Mouse (Mus musculus) embryonic facial prominence, embryonic 11.5 days (tissue): ENCODE measurements at regions not wholly inside any gene's neighbourhood (a gene's known extent, or its start where the extent isn't known, plus 50 kb on each side); places are given as distances from the start of the nearest gene placed in this dataset.

Experiments used
- ATAC-seq: fragments of 200-750 bp; cut with Nextera tagmentation; replicated peaks from 2 replicates; pipeline ENCODE4 v1.8.0; 2017; ENCODE audit warnings: low read depth; ENCODE audit not compliant: insufficient number of reproducible peaks, low FRiP score, low TSS enrichment
- DNase-seq: peaks from one replicate; pipeline ENCODE4 v3.0.0-alpha.2; 2015; ENCODE audit warnings: low spot score
- H3K27ac ChIP-seq: fragments of 300-500 bp; sonication (generic); replicated peaks from 2 replicates; pipeline ENCODE4 v1.5.1; 2014; ENCODE audit warnings: mild to moderate bottlenecking, low read depth, low read length, control low read depth
- H3K27me3 ChIP-seq: fragments of 300-500 bp; sonication (generic); 2 replicates; pipeline ENCODE4 v1.6.1; 2014; ENCODE audit warnings: mild to moderate bottlenecking, low read length, moderate library complexity, mixed read lengths; ENCODE audit not compliant: control insufficient read depth, insufficient read depth
- H3K36me3 ChIP-seq: fragments of 300-500 bp; sonication (generic); replicated peaks from 2 replicates; pipeline ENCODE4 v1.6.1; 2014; ENCODE audit warnings: low read depth, mild to moderate bottlenecking, low read length, moderate library complexity, mixed read lengths; ENCODE audit not compliant: control insufficient read depth, insufficient read depth
- H3K4me1 ChIP-seq: fragments of 300-500 bp; sonication (generic); 2 replicates; pipeline ENCODE4 v1.6.1; 2014; ENCODE audit warnings: low read length, mixed read lengths; ENCODE audit not compliant: control insufficient read depth, insufficient read depth
- H3K4me2 ChIP-seq: fragments of 300-500 bp; sonication (generic); 2 replicates; pipeline ENCODE4 v1.6.1; 2014; ENCODE audit warnings: low read depth, mild to moderate bottlenecking, control low read depth, low read length, moderate library complexity
- H3K4me3 ChIP-seq: fragments of 300-500 bp; sonication (generic); 2 replicates; pipeline ENCODE4 v1.5.1; 2014; ENCODE audit warnings: low read depth, low read length, control low read depth
- H3K9ac ChIP-seq: fragments of 300-500 bp; sonication (generic); replicated peaks from 2 replicates; pipeline ENCODE4 v1.6.1; 2014; ENCODE audit warnings: mild to moderate bottlenecking, control low read depth, low read length
- H3K9me3 ChIP-seq: fragments of 300-500 bp; sonication (generic); replicated peaks from 2 replicates; pipeline ENCODE4 v1.6.1; 2016; ENCODE audit warnings: mild to moderate bottlenecking, low read length, inconsistent platforms, mixed read lengths; ENCODE audit not compliant: control insufficient read depth
- WGBS: fragments of 180-500 bp; shearing (Covaris S2); extraction: QIAGEN DNeasy Blood & Tissue Kit; methylation state at CpG from one replicate; pipeline ENCODE4 v1.1.7; 2014; 5-methylcytosine and 5-hydroxymethylcytosine counted together

DNA sequence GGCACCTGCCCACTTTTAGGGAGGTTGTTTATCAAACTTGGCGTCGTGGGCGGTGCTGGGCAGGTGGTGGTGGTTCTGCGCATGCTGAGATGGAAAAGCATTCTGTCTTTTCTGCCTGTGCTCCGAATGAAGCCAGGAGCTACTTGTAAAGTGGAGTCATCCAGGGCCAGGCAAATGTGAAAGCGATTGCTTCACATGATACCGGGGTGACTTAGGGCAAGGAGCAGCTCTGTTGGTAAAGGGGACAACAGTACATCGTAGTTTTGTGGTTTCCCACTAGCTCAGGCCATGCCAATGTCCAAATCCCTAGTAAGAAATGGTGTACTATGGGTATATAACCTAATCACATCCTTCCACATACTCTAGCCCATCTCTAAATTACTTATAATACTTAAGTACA lies 84.5 kb downstream of the Gm33543 start:
- no peaks in the 10 kb centered on the region for H3K27me3 ChIP-seq
- no peaks in the 10 kb centered on the region for H3K36me3 ChIP-seq
- DNase-seq, result no peak
- H3K4me2 ChIP-seq, result no peak overlapping the region
- no peaks in the 10 kb centered on the region for H3K9me3 ChIP-seq
- no peak overlapping the region for H3K27ac ChIP-seq
- H3K9ac ChIP-seq, result no peak overlapping the region
- no peak overlapping the region for H3K4me3 ChIP-seq
- WGBS, result 88% methylated on average over 8 of the region's 8 CpGs
- no peak for ATAC-seq
- no peaks in the 10 kb centered on the region for H3K4me1 ChIP-seq

DNA sequence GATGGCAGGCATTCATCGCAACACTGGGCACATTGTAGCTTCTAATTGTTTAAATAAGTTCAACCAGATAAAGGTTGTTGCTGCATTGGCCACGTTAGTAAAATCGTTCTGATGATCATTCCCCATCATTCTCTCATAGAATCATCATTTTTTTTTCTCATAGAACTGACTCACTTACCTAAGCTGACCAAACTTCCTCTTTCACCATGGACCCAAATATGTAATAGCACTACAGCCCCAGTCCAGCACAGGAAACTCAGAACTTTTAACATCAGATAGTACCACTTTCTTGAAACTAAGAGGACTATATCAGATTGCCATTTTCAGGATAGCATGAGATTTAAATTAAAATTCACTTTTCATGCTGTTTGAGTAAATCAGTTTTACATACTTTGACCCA lies 82.2 kb upstream of the Anapc15-ps start:
- ATAC-seq, result no peak
- H3K9ac ChIP-seq, result no peak overlapping the region
- no peaks in the 10 kb centered on the region for H3K9me3 ChIP-seq
- DNase-seq, result no peak
- no peaks in the 10 kb centered on the region for H3K27me3 ChIP-seq
- no peaks in the 10 kb centered on the region for H3K36me3 ChIP-seq
- H3K4me1 ChIP-seq, result no peaks in the 10 kb centered on the region
- H3K4me2 ChIP-seq, result no peak overlapping the region
- WGBS, result 87% methylated on average over 3 of the region's 3 CpGs
- H3K27ac ChIP-seq, result no peak overlapping the region
- H3K4me3 ChIP-seq, result no peak overlapping the region

DNA sequence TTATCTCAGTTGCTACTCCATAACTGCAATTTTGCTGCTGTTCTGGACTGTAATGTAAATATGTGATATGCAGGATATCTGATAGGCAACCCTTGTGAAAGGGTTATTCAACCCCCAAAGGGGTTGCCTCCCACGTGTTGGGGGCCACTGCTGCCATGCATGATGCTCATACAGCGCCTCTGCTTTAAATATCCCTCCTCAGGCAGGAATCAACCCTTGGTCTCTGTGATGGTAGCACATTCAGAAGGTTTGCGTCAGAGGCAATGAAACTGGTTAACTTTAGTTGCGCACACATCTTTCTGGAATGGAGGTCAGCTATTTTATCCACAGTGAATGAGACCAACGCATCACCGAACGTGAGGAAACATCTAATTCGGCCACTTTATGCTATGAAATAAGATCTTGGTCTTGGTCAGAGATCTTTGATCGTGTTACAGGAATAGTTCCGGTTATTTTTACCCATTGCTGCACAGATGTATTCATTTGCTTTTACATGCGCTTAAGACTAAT lies 80.2 kb upstream of the Anapc15-ps start:
- no peaks in the 10 kb centered on the region for H3K4me1 ChIP-seq
- H3K9me3 ChIP-seq, result no peaks in the 10 kb centered on the region
- no peak for ATAC-seq
- WGBS, result 88% methylated on average over 11 of the region's 11 CpGs
- H3K27ac ChIP-seq, result no peak overlapping the region
- DNase-seq, result no peak
- H3K4me2 ChIP-seq, result no peak overlapping the region
- H3K4me3 ChIP-seq, result no peak overlapping the region
- H3K36me3 ChIP-seq, result no peaks in the 10 kb centered on the region
- no peaks in the 10 kb centered on the region for H3K27me3 ChIP-seq
- no peak overlapping the region for H3K9ac ChIP-seq

DNA sequence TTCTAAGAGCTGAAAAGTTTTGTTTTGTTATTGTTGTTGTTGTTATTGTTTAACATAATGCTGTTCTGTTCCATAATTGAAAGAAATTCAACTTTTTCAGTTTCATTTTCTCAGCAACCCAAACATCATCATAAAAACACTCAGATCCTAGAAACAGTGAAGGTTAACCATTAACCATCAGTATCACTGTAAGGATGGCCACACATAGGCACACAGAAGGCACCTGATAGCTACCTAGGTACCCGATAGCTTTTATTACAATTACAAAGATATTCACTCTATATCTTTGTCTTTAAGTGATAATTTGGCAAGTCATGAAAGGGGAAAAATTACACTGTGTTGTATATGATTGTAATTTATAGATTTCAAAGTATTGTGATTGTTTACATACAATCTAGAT lies 75.1 kb upstream of the Anapc15-ps start:
- Histone ChIP-seq H3K4me3 (no peak overlapping the region), H3K4me2 (no peak overlapping the region), H3K27ac (no peak overlapping the region), H3K27me3 (no peaks in the 10 kb centered on the region), H3K36me3 (no peaks in the 10 kb centered on the region), H3K9ac (no peak overlapping the region), H3K9me3 (no peaks in the 10 kb centered on the region), H3K4me1 (no peaks in the 10 kb centered on the region)
- no peak for ATAC-seq
- DNase-seq, result no peak
- 93% methylated on average over 1 of the region's 1 CpGs for WGBS

DNA sequence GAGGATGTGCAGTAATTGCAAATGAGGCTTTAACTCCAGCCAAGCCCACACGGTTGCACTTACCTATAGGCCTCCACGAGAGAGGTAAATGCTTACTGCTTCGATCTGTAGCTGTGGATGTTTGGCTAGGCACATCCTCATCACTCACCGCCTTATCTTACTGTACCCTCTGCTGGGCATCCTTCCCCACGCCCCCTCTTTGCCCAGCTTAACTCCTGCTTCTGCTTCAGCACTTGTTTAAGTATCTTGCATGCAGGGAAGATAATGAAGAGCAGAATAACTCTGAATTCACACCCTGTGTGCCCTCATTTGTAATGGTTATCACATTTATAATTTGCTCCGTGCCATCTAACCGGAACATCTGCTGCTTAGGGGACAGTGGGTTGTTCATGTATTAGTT lies 74.7 kb upstream of the Anapc15-ps start:
- Histone ChIP-seq H3K9ac (no peak overlapping the region), H3K36me3 (no peaks in the 10 kb centered on the region), H3K27ac (no peak overlapping the region), H3K4me3 (no peak overlapping the region), H3K9me3 (no peaks in the 10 kb centered on the region), H3K27me3 (no peaks in the 10 kb centered on the region), H3K4me2 (no peak overlapping the region), H3K4me1 (no peaks in the 10 kb centered on the region)
- DNase-seq (no peak), ATAC-seq (no peak)
- 81% methylated on average over 7 of the region's 7 CpGs for WGBS

DNA sequence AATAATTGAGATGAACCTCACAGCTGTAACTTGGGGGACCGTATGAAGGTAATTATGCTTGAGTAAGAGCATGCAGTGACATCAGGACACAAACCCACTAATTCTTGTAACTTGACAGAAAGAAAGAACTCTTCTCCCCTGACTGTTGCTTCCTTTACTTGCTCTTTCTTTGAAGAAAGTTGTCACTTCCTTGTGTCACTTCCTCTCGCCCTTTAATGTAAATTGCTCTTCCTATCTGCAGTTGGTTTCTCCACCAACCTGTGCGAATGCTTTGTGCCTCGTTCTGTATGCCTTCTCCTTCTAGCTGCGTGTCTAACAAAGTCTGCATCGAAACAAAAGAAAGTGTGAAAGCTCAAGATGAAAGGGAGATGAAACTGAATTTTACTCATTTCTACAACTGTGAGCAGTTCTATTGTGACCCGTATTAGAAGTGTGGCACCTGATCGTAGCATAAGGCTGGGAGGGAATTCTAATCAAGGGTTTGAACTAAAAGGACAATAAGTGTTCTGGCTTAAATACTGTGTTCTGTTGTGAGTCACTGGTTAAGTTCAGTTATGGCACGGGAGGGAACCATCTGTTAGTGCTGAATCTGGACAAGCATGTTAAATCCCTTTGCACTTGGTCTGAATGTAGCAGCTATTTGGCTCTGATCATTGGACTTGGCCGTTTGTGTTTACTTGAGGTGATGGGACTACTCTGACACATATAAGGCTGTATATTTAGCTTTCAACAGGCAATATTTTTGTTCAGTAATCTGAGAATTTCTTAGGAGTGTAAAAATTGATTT lies 72.8 kb upstream of the Anapc15-ps start:
- Histone ChIP-seq H3K4me1 (no peaks in the 10 kb centered on the region), H3K4me3 (no peak overlapping the region), H3K9ac (no peak overlapping the region), H3K4me2 (no peak overlapping the region), H3K9me3 (no peaks in the 10 kb centered on the region), H3K27ac (no peak overlapping the region), H3K27me3 (no peaks in the 10 kb centered on the region), H3K36me3 (no peaks in the 10 kb centered on the region)
- no peak for DNase-seq
- 80% methylated on average over 10 of the region's 10 CpGs for WGBS
- ATAC-seq, result no peak

DNA sequence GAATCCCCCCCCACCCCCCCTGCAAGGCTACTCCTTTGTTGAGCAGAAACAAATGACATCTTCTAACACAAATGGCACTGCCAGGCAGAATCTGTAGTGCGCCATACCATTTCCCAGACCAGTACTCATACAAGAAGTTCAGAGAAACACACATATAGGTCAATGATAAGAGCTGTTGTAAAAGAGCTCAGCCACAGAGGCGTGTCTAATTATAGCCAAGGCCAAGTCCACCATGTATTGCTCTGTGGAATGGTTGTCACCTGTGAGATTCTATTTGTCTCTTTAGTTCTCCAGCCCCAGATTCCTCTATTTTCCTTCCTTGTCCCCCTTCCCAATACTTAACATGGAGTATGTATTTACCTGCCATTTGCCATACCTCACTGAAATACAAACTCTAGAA lies 72.0 kb upstream of the Anapc15-ps start:
- H3K36me3 ChIP-seq, result no peaks in the 10 kb centered on the region
- H3K27me3 ChIP-seq, result no peaks in the 10 kb centered on the region
- no peak for DNase-seq
- WGBS, result 89% methylated on average over 2 of the region's 2 CpGs
- H3K4me1 ChIP-seq, result no peaks in the 10 kb centered on the region
- H3K4me2 ChIP-seq, result no peak overlapping the region
- no peak overlapping the region for H3K27ac ChIP-seq
- no peak for ATAC-seq
- no peak overlapping the region for H3K4me3 ChIP-seq
- no peaks in the 10 kb centered on the region for H3K9me3 ChIP-seq
- no peak overlapping the region for H3K9ac ChIP-seq

DNA sequence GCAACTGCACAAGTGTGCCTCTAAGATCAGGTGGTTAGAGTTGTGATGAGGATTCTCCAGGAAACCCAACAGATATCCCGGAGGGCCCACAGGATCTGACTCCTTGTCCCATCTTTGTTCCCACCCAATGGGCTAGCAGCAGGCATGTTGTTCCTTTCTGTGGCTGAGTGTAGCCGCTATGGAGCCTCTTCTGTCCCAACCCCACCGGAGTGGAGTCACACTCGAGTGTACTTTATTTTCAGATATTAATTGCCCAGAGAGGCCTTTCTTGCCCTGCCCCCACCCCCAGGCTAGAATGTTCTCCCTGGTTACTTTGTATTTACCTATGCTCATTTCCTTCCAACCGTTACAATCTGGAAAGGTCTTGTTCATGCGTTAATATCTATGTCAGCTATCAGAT lies 70.4 kb upstream of the Anapc15-ps start:
- no peak overlapping the region for H3K27ac ChIP-seq
- no peak overlapping the region for H3K9ac ChIP-seq
- no peaks in the 10 kb centered on the region for H3K36me3 ChIP-seq
- DNase-seq, result no peak
- no peaks in the 10 kb centered on the region for H3K27me3 ChIP-seq
- H3K4me1 ChIP-seq, result no peaks in the 10 kb centered on the region
- no peak overlapping the region for H3K4me3 ChIP-seq
- no peak for ATAC-seq
- no peaks in the 10 kb centered on the region for H3K9me3 ChIP-seq
- no peak overlapping the region for H3K4me2 ChIP-seq
- WGBS, result 88% methylated on average over 6 of the region's 6 CpGs
